Mouse (Mus musculus) megakaryocyte, embryonic 14.5 days (primary cell): ENCODE results near the gene 4931428L18Rik.

Experiments used
- FLI1 ChIP-seq: IDR thresholded peaks from 2 replicates; pipeline ENCODE4 v1.6.1; 2012; ENCODE audit warnings: low read length, inconsistent platforms, mixed read lengths
- GATA1 ChIP-seq: IDR thresholded peaks from 3 replicates; pipeline ENCODE4 v1.6.1; 2012; ENCODE audit warnings: mixed read lengths, low read length, inconsistent platforms, borderline replicate concordance

- TF ChIP-seq GATA1 (no peak), FLI1 (no peak)
Observed at GRCm38 (mm10) chr1:31152799-31153426, 69.6 kb downstream of the 4931428L18Rik start.
